Mouse (Mus musculus): ENCODE results near the gene Tox3. TPM values are rescaled to one million over a fixed set of nuclear protein-coding genes. Genes with fewer than 3 reads are reported as not detected.

Gene Tox3
- polyA plus RNA-seq, 1 experiment from 2014 or later, result 2.0 TPM

DNA sequence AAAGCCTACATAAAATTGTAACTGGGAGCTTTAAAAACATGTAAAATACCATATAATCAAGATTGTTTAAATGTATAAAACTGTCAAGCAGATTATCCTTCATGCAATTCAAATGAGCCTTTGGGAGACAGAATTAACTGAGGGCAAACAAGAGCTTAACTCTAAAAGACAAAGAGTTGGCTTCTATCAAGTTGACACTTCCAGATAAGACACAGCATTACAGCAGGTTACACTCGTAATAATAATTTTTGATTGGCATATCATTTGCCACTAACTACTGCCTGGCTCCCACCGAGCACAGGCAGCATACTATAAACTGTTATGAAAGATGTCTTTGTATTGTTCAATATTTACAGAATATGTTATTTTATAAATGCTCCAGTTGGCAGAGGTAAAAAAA is 47.2 kb downstream of the Tox3 start:
- Histone ChIP-seq H3K4me2 (ENCODE audit: low read depth, low read length) (no peak overlapping the region), H3K4me3 (ENCODE audit: low read length) (no peak overlapping the region), H3K27ac (ENCODE audit: low read length) (no peak overlapping the region), H3K9ac (ENCODE audit: low read depth, low read length) (no peak overlapping the region), H3K27me3 (replicated peaks; ENCODE audit: control insufficient read depth, insufficient read depth, low read length) (no peaks in the 10 kb centered on the region), H3K4me1 (ENCODE audit: control insufficient read depth, insufficient read depth, low read length) (peaks cover 7% of the 10 kb centered on the region; the same call in 1 of the 2 replicates), H3K9me3 (ENCODE audit: control insufficient read depth, low read length) (no peaks in the 10 kb centered on the region), H3K36me3 (ENCODE audit: control insufficient read depth, insufficient read depth, low read length) (no peaks in the 10 kb centered on the region)
- ATAC-seq, result no peak
- 30% methylated on average over 2 of the region's 2 CpGs for WGBS

DNA sequence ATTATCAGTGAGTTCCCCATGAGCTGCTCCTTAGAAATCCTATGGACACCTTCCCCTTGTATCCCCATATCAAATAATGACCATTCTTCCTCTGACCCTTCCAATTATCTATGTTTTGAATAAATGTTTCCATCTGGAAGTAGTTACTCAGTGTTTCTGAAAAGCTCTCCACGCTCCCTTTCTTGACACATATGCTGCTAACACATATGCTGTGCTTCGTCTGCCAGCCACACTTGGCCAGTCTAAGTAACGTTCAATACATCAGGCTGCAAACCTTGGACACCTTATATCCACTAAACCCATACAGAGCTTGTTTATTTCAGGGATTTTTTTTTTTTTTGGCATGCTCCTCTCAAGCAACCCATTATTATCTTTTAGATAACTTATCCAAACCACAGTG is 54.1 kb downstream of the Tox3 start:
- no peak overlapping the region for H3K4me2 ChIP-seq (ENCODE audit: low read depth, low read length)
- no peaks in the 10 kb centered on the region for H3K36me3 ChIP-seq (ENCODE audit: control insufficient read depth, insufficient read depth, low read length)
- H3K4me3 ChIP-seq (ENCODE audit: low read length), result no peak overlapping the region
- 79% methylated on average over 3 of the region's 3 CpGs for WGBS
- no peak overlapping the region for H3K27ac ChIP-seq (ENCODE audit: low read length)
- no peak overlapping the region for H3K9ac ChIP-seq (ENCODE audit: low read depth, low read length)
- H3K9me3 ChIP-seq (ENCODE audit: control insufficient read depth, low read length), result no peaks in the 10 kb centered on the region
- H3K27me3 ChIP-seq (replicated peaks; ENCODE audit: control insufficient read depth, insufficient read depth, low read length), result no peaks in the 10 kb centered on the region
- ATAC-seq, result no peak
- no peaks in the 10 kb centered on the region for H3K4me1 ChIP-seq (ENCODE audit: control insufficient read depth, insufficient read depth, low read length)

DNA sequence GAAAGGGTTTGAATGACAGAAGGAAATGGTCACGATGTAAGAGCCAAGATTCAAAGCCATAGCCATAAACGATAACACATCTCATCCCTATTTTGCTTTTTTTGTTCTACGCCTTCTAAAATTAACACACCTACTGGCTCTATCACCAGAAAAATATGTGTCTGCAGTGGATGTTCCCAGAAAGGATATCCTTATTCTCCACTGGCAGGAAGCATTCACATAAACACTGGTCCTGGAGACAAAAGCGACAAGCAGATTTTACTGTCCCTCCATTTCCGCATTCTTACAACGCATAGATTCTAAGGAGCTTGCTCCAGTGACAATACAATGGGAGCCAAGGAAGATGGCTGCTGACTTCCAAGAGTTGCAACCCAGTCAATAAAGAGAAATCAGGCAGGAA is 57.3 kb downstream of the Tox3 start:
- no peak overlapping the region for H3K27ac ChIP-seq (ENCODE audit: low read length)
- no peak overlapping the region for H3K4me3 ChIP-seq (ENCODE audit: low read length)
- H3K9me3 ChIP-seq (ENCODE audit: control insufficient read depth, low read length), result no peaks in the 10 kb centered on the region
- no peak overlapping the region for H3K4me2 ChIP-seq (ENCODE audit: low read depth, low read length)
- H3K36me3 ChIP-seq (ENCODE audit: control insufficient read depth, insufficient read depth, low read length), result no peaks in the 10 kb centered on the region
- WGBS, result 73% methylated on average over 6 of the region's 6 CpGs
- no peak overlapping the region for H3K9ac ChIP-seq (ENCODE audit: low read depth, low read length)
- no peak for ATAC-seq
- H3K4me1 ChIP-seq (ENCODE audit: control insufficient read depth, insufficient read depth, low read length), result no peaks in the 10 kb centered on the region
- no peaks in the 10 kb centered on the region for H3K27me3 ChIP-seq (replicated peaks; ENCODE audit: control insufficient read depth, insufficient read depth, low read length)

DNA sequence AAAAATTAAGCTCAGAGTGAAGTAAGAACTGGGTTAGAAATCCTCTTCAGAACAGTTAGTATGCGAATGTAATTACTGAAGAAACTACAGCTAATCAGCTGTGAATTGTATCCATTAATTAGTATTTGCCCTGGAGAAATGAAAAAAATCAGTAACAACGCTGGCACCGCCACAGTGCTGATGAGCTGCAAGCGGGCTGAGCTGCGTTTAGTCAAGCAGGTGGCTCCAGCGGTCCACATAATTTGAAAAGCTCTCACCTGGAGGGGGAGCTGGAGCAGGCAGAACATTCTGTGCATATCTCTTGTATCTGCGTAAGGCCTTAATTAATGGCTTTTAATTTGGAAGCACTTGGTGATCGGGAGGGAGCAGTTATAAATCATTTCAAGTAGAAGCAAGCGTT is 71.4 kb downstream of the Tox3 start:
- WGBS, result 76% methylated on average over 9 of the region's 9 CpGs
- no peak for ATAC-seq
- no peak overlapping the region for H3K27ac ChIP-seq (ENCODE audit: low read length)
- no peaks in the 10 kb centered on the region for H3K36me3 ChIP-seq (ENCODE audit: control insufficient read depth, insufficient read depth, low read length)
- no peak overlapping the region for H3K4me2 ChIP-seq (ENCODE audit: low read depth, low read length)
- no peak overlapping the region for H3K4me3 ChIP-seq (ENCODE audit: low read length)
- H3K9me3 ChIP-seq (ENCODE audit: control insufficient read depth, low read length), result no peaks in the 10 kb centered on the region
- H3K4me1 ChIP-seq (ENCODE audit: control insufficient read depth, insufficient read depth, low read length), result no peaks in the 10 kb centered on the region
- no peak overlapping the region for H3K9ac ChIP-seq (ENCODE audit: low read depth, low read length)
- no peaks in the 10 kb centered on the region for H3K27me3 ChIP-seq (replicated peaks; ENCODE audit: control insufficient read depth, insufficient read depth, low read length)

DNA sequence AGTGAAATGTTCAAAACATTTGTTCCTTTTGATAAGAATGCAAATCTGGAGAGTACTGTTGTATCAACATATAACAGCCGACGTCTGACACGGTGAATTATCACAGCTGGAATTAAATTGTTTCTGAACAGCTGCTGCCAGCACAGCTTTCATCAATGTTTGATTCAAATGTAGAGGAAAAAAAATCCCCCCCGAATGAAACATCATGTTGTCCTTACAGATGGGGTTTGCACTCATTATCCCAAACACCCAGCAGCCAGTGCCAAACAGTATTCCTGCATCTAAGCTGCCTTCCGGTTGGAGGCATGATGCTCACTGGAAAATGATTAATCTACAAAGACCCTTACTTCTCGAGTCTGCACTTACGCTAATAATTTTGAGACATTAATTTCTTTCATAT is 75.0 kb downstream of the Tox3 start:
- Histone ChIP-seq H3K27me3 (replicated peaks; ENCODE audit: control insufficient read depth, insufficient read depth, low read length) (no peaks in the 10 kb centered on the region), H3K4me3 (ENCODE audit: low read length) (no peak overlapping the region), H3K9me3 (ENCODE audit: control insufficient read depth, low read length) (no peaks in the 10 kb centered on the region), H3K4me2 (ENCODE audit: low read depth, low read length) (no peak overlapping the region), H3K9ac (ENCODE audit: low read depth, low read length) (no peak overlapping the region), H3K4me1 (ENCODE audit: control insufficient read depth, insufficient read depth, low read length) (no peaks in the 10 kb centered on the region), H3K36me3 (ENCODE audit: control insufficient read depth, insufficient read depth, low read length) (no peaks in the 10 kb centered on the region), H3K27ac (ENCODE audit: low read length) (no peak overlapping the region)
- no peak for ATAC-seq
- WGBS, result 60% methylated on average over 7 of the region's 7 CpGs

DNA sequence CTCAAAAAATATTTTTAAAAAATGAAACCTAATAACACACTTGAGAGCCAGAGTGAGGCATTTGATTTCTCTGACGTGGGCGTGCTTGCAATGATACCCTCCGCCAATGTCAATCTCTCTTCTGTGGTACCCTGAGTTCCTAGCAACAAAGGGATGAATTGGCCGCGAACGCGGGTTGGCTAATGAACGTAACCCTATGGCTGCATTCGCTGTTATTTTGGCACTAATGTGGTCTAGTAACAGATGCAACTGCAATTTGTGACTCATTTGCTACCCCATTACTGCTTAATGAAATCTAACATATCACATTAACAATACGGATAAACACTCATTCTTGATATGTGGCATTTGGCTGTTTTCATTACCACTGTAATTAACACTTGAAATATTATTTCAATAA is 76.2 kb downstream of the Tox3 start:
- Histone ChIP-seq H3K36me3 (ENCODE audit: control insufficient read depth, insufficient read depth, low read length) (no peaks in the 10 kb centered on the region), H3K27ac (ENCODE audit: low read length) (no peak overlapping the region), H3K27me3 (replicated peaks; ENCODE audit: control insufficient read depth, insufficient read depth, low read length) (no peaks in the 10 kb centered on the region), H3K4me3 (ENCODE audit: low read length) (no peak overlapping the region), H3K4me2 (ENCODE audit: low read depth, low read length) (no peak overlapping the region), H3K9me3 (ENCODE audit: control insufficient read depth, low read length) (no peaks in the 10 kb centered on the region), H3K4me1 (ENCODE audit: control insufficient read depth, insufficient read depth, low read length) (no peaks in the 10 kb centered on the region), H3K9ac (ENCODE audit: low read depth, low read length) (no peak overlapping the region)
- WGBS, result 88% methylated on average over 10 of the region's 10 CpGs
- ATAC-seq, result no peak

DNA sequence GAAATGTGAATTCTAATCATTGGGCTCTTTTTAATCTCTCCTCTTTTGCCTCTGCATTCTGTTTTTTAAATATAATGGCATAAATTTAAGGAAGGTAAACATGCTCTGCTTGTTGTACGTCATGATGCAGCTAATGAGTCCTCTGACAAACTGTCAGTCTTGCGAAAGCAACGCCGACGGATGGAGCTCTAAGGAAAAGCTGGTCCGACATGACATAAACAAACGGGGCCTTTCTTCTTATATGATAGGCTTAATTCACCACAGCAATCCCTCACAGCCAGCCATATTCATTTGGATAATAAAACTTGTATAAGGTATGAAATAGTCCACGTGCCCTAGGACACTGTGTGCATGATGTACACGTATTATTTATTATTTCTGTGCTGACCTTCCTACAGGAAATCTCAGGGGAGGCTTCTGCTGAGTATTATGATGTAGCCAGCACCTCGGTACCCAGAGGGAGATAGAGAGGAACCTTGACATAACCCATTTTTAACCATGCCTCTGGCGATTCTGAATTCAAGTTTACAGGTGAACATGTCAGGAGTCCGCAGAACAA is 80.4 kb downstream of the Tox3 start:
- no peak overlapping the region for H3K27ac ChIP-seq (ENCODE audit: low read length)
- H3K4me2 ChIP-seq (ENCODE audit: low read depth, low read length), result no peak overlapping the region
- H3K4me3 ChIP-seq (ENCODE audit: low read length), result no peak overlapping the region
- no peaks in the 10 kb centered on the region for H3K36me3 ChIP-seq (ENCODE audit: control insufficient read depth, insufficient read depth, low read length)
- H3K4me1 ChIP-seq (ENCODE audit: control insufficient read depth, insufficient read depth, low read length), result no peaks in the 10 kb centered on the region
- H3K9me3 ChIP-seq (ENCODE audit: control insufficient read depth, low read length), result no peaks in the 10 kb centered on the region
- H3K9ac ChIP-seq (ENCODE audit: low read depth, low read length), result no peak overlapping the region
- WGBS, result 64% methylated on average over 12 of the region's 12 CpGs
- no peaks in the 10 kb centered on the region for H3K27me3 ChIP-seq (replicated peaks; ENCODE audit: control insufficient read depth, insufficient read depth, low read length)
- no peak for ATAC-seq

DNA sequence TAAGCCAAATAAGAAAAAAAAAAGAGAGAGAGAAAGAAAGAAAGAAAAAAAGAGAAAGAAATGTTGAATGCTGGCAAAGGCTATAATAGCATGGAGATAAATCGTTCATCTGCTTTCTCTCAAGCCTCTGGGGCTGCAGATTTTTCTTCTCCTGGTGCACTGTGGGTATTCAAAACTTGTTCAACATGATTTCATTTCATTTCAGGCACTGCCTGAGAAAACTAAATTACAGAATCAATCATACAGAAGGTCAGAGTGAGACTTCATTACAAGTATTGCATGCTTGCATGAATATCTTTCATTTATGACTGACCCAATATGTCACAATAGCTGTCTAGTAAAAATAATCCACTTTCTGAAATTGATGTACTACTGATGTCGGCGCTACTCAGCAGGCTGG is 81.2 kb downstream of the Tox3 start:
- H3K27me3 ChIP-seq (replicated peaks; ENCODE audit: control insufficient read depth, insufficient read depth, low read length), result no peaks in the 10 kb centered on the region
- H3K4me2 ChIP-seq (ENCODE audit: low read depth, low read length), result no peak overlapping the region
- H3K9me3 ChIP-seq (ENCODE audit: control insufficient read depth, low read length), result no peaks in the 10 kb centered on the region
- H3K36me3 ChIP-seq (ENCODE audit: control insufficient read depth, insufficient read depth, low read length), result no peaks in the 10 kb centered on the region
- H3K4me3 ChIP-seq (ENCODE audit: low read length), result no peak overlapping the region
- no peak overlapping the region for H3K27ac ChIP-seq (ENCODE audit: low read length)
- no peak for ATAC-seq
- 62% methylated on average over 3 of the region's 3 CpGs for WGBS
- H3K4me1 ChIP-seq (ENCODE audit: control insufficient read depth, insufficient read depth, low read length), result no peaks in the 10 kb centered on the region
- H3K9ac ChIP-seq (ENCODE audit: low read depth, low read length), result no peak overlapping the region

DNA sequence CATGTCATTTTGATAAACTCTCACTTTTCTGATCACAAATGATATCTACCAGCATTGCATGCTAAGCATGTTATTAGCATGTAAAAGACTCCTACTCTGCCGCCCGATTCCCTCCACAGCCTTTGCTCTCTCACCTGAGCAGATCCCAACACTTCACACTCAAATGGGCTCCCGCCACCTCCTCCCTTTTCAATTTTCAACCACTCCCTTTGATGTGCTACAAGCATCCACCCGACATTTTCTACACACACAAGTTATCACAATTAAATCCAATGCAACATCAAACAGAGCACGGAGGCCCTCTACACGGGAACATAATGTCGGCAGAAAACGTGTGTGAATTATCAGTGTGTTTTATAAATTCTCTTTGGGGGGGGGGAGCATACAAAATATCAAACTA is 81.9 kb downstream of the Tox3 start:
- no peak overlapping the region for H3K4me3 ChIP-seq (ENCODE audit: low read length)
- H3K4me1 ChIP-seq (ENCODE audit: control insufficient read depth, insufficient read depth, low read length), result no peaks in the 10 kb centered on the region
- no peak for ATAC-seq
- no peaks in the 10 kb centered on the region for H3K27me3 ChIP-seq (replicated peaks; ENCODE audit: control insufficient read depth, insufficient read depth, low read length)
- H3K27ac ChIP-seq (ENCODE audit: low read length), result no peak overlapping the region
- 80% methylated on average over 8 of the region's 8 CpGs for WGBS
- no peaks in the 10 kb centered on the region for H3K9me3 ChIP-seq (ENCODE audit: control insufficient read depth, low read length)
- no peaks in the 10 kb centered on the region for H3K36me3 ChIP-seq (ENCODE audit: control insufficient read depth, insufficient read depth, low read length)
- H3K4me2 ChIP-seq (ENCODE audit: low read depth, low read length), result no peak overlapping the region
- no peak overlapping the region for H3K9ac ChIP-seq (ENCODE audit: low read depth, low read length)

DNA sequence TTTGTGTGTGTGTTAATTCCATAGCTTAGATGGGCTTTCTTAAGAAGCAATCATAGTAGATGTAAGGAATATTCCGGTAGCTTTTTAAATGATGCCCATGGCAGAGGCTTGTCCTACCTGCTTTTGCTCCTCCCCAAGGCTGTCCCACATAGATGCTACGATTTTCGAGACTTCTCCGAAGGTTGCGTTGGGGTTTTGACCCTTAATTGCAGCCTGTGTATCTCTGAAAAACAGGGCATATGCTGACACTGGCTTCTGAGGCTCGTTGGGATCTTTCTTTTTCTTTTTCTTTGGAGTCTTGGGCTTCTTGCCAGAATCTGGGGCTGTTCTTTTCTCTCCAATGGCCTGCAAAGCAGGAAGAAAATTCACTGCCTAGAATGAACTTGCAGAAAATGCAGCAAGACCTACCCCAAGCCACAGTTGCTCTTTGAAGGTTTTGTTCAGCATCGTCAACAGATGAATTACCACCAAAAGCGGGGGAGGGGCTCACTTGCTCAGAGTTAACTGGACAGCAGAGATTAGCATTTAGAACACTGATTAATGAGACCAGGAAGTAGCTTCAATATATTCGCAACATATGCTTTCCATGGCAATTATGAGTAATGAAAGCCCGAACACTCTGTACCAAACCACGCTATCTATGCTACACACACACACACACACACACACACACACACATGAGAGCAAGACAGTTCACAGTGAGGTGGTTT is 93.8 kb downstream of the Tox3 start:
- no peaks in the 10 kb centered on the region for H3K27me3 ChIP-seq (replicated peaks; ENCODE audit: control insufficient read depth, insufficient read depth, low read length)
- H3K4me3 ChIP-seq (ENCODE audit: low read length), result no peak overlapping the region
- ATAC-seq, result no peak
- H3K4me2 ChIP-seq (ENCODE audit: low read depth, low read length), result no peak overlapping the region
- WGBS, result 69% methylated on average over 11 of the region's 11 CpGs
- no peak overlapping the region for H3K27ac ChIP-seq (ENCODE audit: low read length)
- no peaks in the 10 kb centered on the region for H3K36me3 ChIP-seq (ENCODE audit: control insufficient read depth, insufficient read depth, low read length)
- peaks cover 4% of the 10 kb centered on the region; the same call in 1 of the 2 replicates for H3K4me1 ChIP-seq (ENCODE audit: control insufficient read depth, insufficient read depth, low read length)
- no peaks in the 10 kb centered on the region for H3K9me3 ChIP-seq (ENCODE audit: control insufficient read depth, low read length)
- H3K9ac ChIP-seq (ENCODE audit: low read depth, low read length), result no peak overlapping the region

All from intestine, embryonic 16.5 days (tissue).